Mouse (Mus musculus) embryonic facial prominence, embryonic 12.5 days (tissue): ENCODE measurements around the gene Llgl2. TPM values are rescaled to one million over a fixed set of nuclear protein-coding genes. Genes with fewer than 3 reads are reported as not detected.
A peak's percentile ranks its signal among the peaks of the same experiment; 100 is the strongest.

Experiments
- ATAC-seq: fragments of 200-750 bp; cut with Nextera tagmentation; 2 replicates; pipeline ENCODE4 v1.8.0; 2017; ENCODE audit not compliant: insufficient number of reproducible peaks, insufficient read depth, low FRiP score, low TSS enrichment
- H3K27ac ChIP-seq: fragments of 300-500 bp; sonication (generic); 2 replicates; pipeline ENCODE4 v1.5.1; 2016; ENCODE audit warnings: mild to moderate bottlenecking
- H3K27me3 ChIP-seq: fragments of 300-500 bp; sonication (generic); 2 replicates; pipeline ENCODE4 v1.6.1; 2016; ENCODE audit warnings: mild to moderate bottlenecking, moderate library complexity
- H3K36me3 ChIP-seq: fragments of 300-500 bp; sonication (generic); 2 replicates; pipeline ENCODE4 v1.6.1; 2016; ENCODE audit warnings: mild to moderate bottlenecking
- H3K4me1 ChIP-seq: fragments of 300-500 bp; sonication (generic); 2 replicates; pipeline ENCODE4 v1.6.1; 2016
- H3K4me2 ChIP-seq: fragments of 300-500 bp; sonication (generic); replicated peaks from 2 replicates; pipeline ENCODE4 v1.6.1; 2016; ENCODE audit warnings: mild to moderate bottlenecking, moderate library complexity
- H3K4me3 ChIP-seq: fragments of 300-500 bp; sonication (generic); 2 replicates; pipeline ENCODE4 v1.5.1; 2016; ENCODE audit warnings: mild to moderate bottlenecking
- H3K9ac ChIP-seq: fragments of 300-500 bp; sonication (generic); 2 replicates; pipeline ENCODE4 v1.6.1; 2016; ENCODE audit warnings: mild to moderate bottlenecking, moderate library complexity
- H3K9me3 ChIP-seq: fragments of 300-500 bp; sonication (generic); 2 replicates; pipeline ENCODE4 v1.6.1; 2016; ENCODE audit warnings: mild to moderate bottlenecking, moderate library complexity
- WGBS: fragments of 180-500 bp; shearing (Covaris S2); methylation state at CpG from one replicate; pipeline ENCODE4 v1.1.7; 2016; 5-methylcytosine and 5-hydroxymethylcytosine counted together
- polyA plus RNA-seq: library from polyadenylated mRNA; unstranded; fragments of >200 nt; fragmentation: Nextera tagmentation; extraction: Ambion mirVana; gene quantifications from 2 replicates; pipeline ENCODE4 v1.2.1, GENCODE M21; 2016

Llgl2 gene
- polyA plus RNA-seq, 1 experiment from 2014 or later = 8.8 TPM

DNA sequence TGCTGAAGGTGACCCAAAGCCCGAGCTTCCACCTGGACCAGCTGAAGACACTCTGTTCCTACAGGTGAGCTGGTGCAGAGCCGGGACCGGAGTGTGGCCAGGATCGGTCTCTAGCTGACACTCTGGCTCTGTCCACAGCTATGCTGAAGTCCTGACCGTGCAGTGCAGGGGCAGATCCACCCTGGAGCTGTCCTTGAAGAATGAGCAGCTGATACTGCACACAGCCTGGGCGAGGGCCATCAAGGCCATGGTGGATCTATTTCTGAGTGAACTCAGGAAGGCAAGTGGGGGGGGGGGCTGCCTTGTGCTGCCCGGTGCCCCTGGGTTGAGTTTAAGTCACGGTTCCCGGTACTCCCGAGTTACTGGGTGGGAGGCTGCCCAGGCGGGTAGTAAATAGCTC is 62.6 kb downstream of the Llgl2 start:
- no peak overlapping the region for H3K4me3 ChIP-seq
- no peak overlapping the region for H3K4me2 ChIP-seq
- no peak overlapping the region for H3K9ac ChIP-seq
- H3K27me3 ChIP-seq = peaks cover 22% of the 10 kb centered on the region
- H3K27ac ChIP-seq = no peak overlapping the region
- no peaks in the 10 kb centered on the region for H3K9me3 ChIP-seq
- 88% methylated on average over 11 of the region's 11 CpGs for WGBS
- no peaks in the 10 kb centered on the region for H3K36me3 ChIP-seq
- no peak for ATAC-seq
- H3K4me1 ChIP-seq = no peaks in the 10 kb centered on the region

DNA sequence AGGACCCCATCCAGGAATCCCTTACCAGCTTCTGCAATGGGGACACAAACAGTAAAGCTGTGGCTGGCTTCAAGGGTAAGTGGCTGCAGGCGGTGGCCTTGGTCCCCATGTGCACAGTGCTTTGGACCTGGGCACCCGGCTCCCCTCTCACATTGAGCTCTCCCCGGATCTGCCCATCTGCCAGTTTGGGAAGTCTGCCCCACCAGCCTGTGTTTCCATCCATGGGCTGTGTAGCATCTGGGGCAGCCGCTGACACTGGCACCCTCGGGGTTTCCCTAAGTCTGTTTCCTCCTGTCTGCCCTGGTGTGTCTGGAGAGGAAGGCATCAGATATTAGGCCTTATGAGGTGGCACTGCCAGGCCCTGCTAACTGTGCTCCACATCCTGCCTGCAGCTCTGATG is 64.2 kb downstream of the Llgl2 start:
- Histone ChIP-seq H3K4me3 (no peak overlapping the region), H3K36me3 (peaks cover 4% of the 10 kb centered on the region), H3K9ac (no peak overlapping the region; the same call in 1 of the 2 replicates), H3K4me1 (no peaks in the 10 kb centered on the region), H3K27ac (no peak overlapping the region), H3K4me2 (no peak overlapping the region), H3K9me3 (no peaks in the 10 kb centered on the region), H3K27me3 (peaks cover 15% of the 10 kb centered on the region)
- WGBS = 89% methylated on average over 5 of the region's 5 CpGs
- no peak for ATAC-seq

DNA sequence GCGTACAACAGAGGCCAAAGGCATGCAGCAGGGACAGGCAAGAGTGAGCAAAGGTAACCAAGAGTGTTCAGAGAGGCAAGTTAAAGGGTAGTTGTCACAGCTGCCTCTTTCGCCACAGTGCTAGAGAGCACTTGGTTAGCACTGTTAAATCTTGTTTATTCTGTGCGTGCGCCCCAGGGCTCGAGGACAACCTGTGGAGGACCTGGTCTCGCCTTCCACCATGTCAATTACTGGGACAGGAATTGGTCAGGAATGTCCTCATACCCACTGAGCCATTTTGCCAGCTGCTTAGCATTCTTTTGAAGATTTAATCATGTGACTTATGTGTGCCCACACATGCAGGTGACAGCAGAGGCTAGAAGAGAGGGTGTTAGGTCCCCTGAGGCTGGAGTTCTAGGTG is 65.3 kb downstream of the Llgl2 start:
- no peaks in the 10 kb centered on the region for H3K4me1 ChIP-seq
- H3K9ac ChIP-seq = no peak overlapping the region
- H3K36me3 ChIP-seq = peaks cover 14% of the 10 kb centered on the region
- H3K27ac ChIP-seq = no peak overlapping the region
- H3K4me3 ChIP-seq = no peak overlapping the region
- H3K4me2 ChIP-seq = no peak overlapping the region
- ATAC-seq = no peak
- no peaks in the 10 kb centered on the region for H3K9me3 ChIP-seq
- WGBS = 82% methylated on average over 6 of the region's 6 CpGs
- H3K27me3 ChIP-seq = peaks cover 3% of the 10 kb centered on the region; the same call in 1 of the 2 replicates

DNA sequence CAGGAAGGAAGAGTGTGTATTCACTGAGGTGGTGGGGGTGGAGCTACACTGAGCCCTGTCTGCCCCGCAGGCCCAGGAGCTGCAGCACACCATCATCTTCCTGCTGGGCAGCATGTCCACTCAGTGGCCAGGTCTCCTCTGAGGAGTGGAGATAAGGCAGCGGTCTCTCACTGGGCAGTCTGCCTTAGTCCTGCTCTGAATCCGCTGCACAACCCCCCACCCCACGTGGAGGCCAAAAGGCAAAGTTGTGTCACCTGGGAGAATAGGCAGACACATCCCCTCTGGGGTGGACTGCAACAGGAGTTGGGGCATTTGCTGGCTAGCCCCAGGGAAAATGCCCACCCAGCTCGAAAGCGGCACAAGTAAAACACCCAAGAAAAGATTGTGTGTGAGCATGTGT is 68.4 kb downstream of the Llgl2 start:
- 60% methylated on average over 6 of the region's 6 CpGs for WGBS
- Histone ChIP-seq H3K27ac (no peak overlapping the region), H3K9ac (no peak overlapping the region), H3K4me1 (no peaks in the 10 kb centered on the region), H3K36me3 (peaks cover 37% of the 10 kb centered on the region), H3K4me3 (no peak overlapping the region), H3K9me3 (no peaks in the 10 kb centered on the region), H3K27me3 (no peaks in the 10 kb centered on the region), H3K4me2 (no peak overlapping the region)
- no peak for ATAC-seq

DNA sequence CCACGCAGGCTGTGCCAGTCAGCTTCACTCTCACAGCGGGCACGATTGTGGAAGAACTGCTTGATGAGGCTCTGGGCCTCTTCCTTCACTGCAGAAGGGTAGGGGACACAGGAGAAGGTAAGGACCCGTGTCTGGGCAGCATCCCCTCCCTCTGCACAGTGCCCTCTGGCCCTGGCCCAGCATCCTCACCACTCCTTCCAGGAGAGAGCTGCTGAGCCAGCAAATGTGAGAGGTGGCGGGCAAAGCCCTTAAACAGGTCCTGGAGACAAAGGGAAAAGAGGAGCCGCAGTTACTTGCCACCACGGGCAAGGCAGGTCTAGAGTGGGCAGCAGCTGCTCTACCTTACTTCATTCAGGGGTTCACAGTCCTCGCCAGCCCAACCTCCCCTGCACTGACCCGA is 69.2 kb downstream of the Llgl2 start:
- ATAC-seq = no peak
- H3K4me3 ChIP-seq = no peak overlapping the region
- H3K4me2 ChIP-seq = no peak overlapping the region
- H3K9ac ChIP-seq = no peak overlapping the region
- peaks cover 37% of the 10 kb centered on the region for H3K36me3 ChIP-seq
- H3K4me1 ChIP-seq = no peaks in the 10 kb centered on the region
- H3K27me3 ChIP-seq = no peaks in the 10 kb centered on the region
- no peak overlapping the region for H3K27ac ChIP-seq
- 78% methylated on average over 9 of the region's 9 CpGs for WGBS
- H3K9me3 ChIP-seq = no peaks in the 10 kb centered on the region

DNA sequence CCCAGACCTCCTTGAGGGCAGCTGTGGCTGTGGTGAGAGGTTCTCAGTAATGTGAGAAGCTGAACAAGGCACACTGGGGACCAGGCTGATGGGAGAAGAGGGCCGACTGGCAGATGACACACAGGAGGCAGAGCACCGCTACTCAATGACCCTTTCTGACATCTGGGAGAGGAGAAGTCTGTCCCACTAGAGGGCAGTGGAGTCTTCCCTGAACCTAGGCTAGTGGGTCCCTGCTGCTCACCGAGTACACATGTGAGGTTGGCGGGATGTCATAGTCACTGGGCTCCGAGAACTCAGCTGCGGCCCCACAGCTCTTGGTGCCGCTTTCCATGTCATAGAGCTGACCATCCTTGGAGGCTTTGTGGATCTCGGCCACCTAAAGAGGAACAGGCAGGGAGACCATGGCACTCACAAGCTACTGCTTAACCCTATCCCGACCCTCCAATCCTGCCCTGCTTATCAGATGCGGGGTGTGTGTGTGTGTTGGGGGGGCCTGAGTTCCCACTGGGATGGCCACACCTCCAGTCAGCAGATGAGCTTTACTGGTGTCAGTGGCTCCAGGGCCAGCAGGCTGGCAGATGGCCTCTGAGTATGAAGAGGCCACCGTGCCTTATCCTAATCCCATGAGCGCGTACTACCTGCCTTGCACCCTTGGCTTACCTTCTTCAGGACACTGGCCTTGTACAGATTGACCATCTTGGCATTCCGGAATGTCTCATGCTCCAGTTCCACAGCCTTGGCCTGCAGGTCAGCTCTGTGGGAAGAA is 71.1 kb downstream of the Llgl2 start:
- no peak overlapping the region for H3K9ac ChIP-seq
- no peak overlapping the region for H3K4me2 ChIP-seq
- 73% methylated on average over 14 of the region's 14 CpGs for WGBS
- ATAC-seq = no peak
- H3K36me3 ChIP-seq = peaks cover 37% of the 10 kb centered on the region
- H3K27ac ChIP-seq = no peak overlapping the region
- no peaks in the 10 kb centered on the region for H3K9me3 ChIP-seq
- peaks cover 5% of the 10 kb centered on the region; the same call in 1 of the 2 replicates for H3K4me1 ChIP-seq
- no peak overlapping the region for H3K4me3 ChIP-seq
- H3K27me3 ChIP-seq = no peaks in the 10 kb centered on the region

DNA sequence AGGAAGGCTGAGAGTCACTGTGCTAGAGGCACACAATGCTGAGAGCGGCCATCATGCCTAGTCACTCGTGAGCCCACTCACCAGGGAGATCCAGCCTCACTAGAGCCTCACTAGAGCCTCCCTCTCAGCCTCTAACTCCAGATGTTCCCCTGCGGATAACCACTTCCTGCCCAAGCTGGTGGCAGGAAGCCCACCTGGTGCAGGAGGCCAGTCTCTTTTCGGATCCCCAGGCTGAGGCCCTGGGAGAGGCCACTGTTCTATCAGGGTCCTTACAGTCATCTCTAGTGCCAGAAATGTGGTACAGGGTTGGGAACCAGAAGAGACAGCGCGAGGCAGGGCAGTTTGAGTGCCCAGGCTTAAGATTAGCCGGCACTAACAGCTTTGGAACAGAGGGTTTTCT is 74.6 kb downstream of the Llgl2 start:
- no peak overlapping the region for H3K9ac ChIP-seq
- no peak overlapping the region for H3K27ac ChIP-seq
- no peaks in the 10 kb centered on the region for H3K9me3 ChIP-seq
- no peaks in the 10 kb centered on the region for H3K27me3 ChIP-seq
- WGBS = 80% methylated on average over 7 of the region's 7 CpGs
- H3K4me3 ChIP-seq = no peak overlapping the region
- peaks cover 19% of the 10 kb centered on the region for H3K4me1 ChIP-seq
- H3K4me2 ChIP-seq = no peak overlapping the region
- H3K36me3 ChIP-seq = peaks cover 30% of the 10 kb centered on the region
- ATAC-seq = no peak

DNA sequence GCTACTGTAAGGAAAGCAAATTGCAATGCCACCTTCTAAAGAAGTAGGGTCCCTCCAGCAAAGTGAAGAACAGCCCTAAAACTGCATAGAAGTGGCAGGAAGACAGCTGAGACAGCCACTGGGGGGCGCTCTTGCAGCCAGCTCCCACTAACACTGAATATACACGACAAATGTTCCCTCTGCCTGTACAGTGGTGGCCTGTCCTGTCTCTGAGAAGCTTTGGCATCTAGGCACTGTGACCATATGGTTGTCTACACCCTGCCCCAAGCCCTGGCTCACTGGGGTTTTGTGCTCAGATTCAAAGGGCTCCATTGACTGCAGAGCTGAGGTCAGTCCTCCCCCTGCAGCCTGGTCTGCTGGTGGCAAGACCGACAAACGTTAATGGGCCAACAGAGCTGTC is 75.0 kb downstream of the Llgl2 start:
- Histone ChIP-seq H3K27ac (no peak overlapping the region), H3K36me3 (peaks cover 26% of the 10 kb centered on the region), H3K27me3 (no peaks in the 10 kb centered on the region), H3K9me3 (no peaks in the 10 kb centered on the region), H3K4me2 (no peak overlapping the region), H3K4me3 (no peak overlapping the region), H3K9ac (no peak overlapping the region), H3K4me1 (peaks cover 23% of the 10 kb centered on the region)
- ATAC-seq = no peak
- WGBS = 11% methylated on average over 4 of the region's 4 CpGs

DNA sequence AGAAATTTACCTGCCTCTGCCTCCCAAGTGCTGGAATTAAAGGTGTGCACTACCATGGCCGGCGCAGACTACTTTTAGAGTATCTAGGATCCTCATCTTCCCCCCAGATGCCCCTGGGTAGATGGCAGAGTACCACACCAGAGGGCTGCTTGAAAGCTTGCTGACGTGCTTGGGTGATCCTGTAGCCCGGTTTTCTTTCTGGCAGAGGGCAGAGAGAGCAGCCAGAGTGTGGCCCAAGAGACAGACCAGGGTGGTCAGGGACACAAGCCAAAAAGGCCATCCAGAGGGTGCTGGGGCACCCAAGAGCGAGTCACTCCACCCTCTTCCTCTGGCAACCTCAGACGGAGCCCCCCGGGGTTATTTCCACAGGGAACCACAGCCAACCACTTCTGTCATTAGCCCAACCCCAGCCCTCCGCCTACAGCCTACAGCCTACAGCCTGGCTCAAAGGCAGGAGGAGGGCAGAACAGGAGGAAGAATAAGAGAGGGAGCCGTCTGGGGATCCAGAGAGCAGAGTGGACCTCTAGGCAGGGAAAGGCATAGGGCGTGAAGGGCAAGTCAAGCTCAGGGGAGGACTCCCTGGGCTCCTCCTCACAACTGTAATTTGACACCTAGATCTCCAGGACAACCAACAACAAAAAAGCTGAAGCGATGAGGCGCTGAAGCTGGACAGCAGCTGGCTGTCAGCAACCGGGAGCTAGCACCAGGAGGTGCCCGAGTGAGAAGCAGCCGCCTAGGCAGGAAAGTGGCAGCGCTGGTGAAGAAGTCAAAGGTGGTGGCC is 75.8 kb downstream of the Llgl2 start, which contains the start of gene Smim5:
TSS of gene Smim5 (plus strand) at position 481 of the 781 bp plus-strand sequence.
- Histone ChIP-seq H3K9ac (0 out of 2 replicates have a peak within 1 kb of the TSS, but pooled peaks have one; percentile 0), H3K4me2 (0 out of 2 replicates have a peak within 1 kb of the TSS, but pooled peaks have one; percentile 10), H3K36me3 (peaks cover 18% of the 10 kb centered on the region), H3K27ac (peak within 1 kb of the TSS; percentile 51; the same call in 1 of the 2 replicates), H3K4me3 (no peak within 1 kb of the TSS), H3K4me1 (peaks cover 23% of the 10 kb centered on the region), H3K27me3 (no peaks in the 10 kb centered on the region), H3K9me3 (no peaks in the 10 kb centered on the region)
- 31% methylated on average over 16 of the region's 16 CpGs for WGBS
- ATAC-seq = no peak

DNA sequence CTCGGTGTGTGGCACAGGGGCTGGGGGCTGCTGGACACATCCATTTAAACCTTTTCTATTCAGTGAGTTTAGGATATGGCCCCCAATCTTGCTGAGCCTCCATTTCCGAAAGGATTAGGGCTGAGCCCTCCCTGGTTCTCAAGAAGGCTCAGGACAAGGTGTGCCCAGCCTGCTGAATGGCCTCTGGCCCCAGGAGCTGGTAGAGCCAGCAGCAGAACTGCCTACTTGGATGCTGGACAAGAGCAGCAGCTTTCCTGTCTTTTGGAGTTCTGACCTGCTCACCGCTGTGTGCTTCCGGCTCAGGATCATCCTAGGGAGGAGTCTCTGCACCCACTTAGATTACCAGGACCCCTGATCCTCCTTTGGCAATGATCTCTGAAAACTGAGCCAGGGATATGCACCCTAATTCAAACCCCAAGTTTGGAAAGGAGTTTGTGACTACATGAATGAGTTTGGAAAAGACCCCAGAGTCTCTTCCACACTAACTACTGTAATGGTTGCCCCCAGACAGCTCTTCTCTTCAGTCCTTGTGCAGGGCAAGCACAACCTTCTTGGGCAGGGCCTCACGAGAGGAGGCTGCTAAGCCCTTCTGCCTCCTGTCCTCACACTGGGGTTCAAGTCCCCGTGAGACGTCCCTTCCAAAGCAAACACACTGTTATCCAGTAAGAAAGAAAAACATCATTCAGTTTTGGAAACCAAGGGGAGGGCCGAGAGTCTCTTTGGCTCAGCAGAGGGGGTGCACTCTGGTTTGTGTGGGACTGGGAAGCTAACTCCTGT is 76.9 kb downstream of the Llgl2 start:
- Histone ChIP-seq H3K9me3 (no peaks in the 10 kb centered on the region), H3K36me3 (peaks cover 12% of the 10 kb centered on the region; the same call in 1 of the 2 replicates), H3K9ac (0 out of 2 replicates have a peak overlapping the region, but pooled peaks have one; percentile 0), H3K4me3 (no peak overlapping the region), H3K27me3 (no peaks in the 10 kb centered on the region), H3K4me1 (peaks cover 29% of the 10 kb centered on the region), H3K4me2 (0 out of 2 replicates have a peak overlapping the region, but pooled peaks have one; percentile 10), H3K27ac (no peak overlapping the region)
- 69% methylated on average over 8 of the region's 8 CpGs for WGBS
- ATAC-seq = no peak

DNA sequence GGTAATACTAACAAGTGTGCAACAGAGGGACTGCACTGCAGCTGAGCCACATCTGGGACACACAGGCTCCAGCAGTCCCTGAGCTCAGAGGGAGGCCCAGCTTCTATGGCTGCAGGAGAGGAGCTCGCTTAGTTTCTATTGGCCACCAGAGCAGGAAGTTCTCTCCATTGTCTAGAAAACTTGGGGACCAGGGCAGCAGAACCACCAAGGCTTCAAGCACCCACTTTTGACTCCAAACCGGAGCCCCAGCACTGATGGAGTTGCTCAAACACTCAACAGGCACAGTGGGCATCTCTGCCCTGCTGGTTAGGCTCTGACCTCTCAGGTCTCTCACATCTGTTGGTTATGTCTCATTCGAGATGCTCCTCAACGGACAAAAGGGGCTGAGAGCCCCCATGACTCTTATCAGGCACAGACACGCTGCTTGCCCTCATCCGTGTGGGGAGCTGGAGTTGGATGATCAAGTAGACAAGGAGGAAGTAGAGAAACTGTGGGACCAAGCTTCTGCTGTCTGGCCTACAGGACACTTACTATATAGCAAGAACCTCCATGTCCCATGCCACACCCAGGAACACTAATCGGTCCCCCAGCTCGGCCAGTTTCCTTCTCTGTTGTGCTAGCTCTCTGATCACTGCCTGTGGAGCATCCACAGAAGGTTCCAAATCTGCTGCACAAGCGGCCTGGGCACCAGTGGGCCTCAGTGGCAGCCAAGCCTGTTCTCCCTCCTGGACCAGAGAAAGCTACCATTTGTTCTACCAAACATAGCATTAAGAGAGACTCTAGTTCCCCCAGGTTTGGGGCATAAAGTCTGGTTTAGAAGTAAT is 77.7 kb downstream of the Llgl2 start:
- no peaks in the 10 kb centered on the region for H3K9me3 ChIP-seq
- no peak overlapping the region for H3K27ac ChIP-seq
- 0 out of 2 replicates have a peak, but pooled peaks cover 7% of the 10 kb centered on the region for H3K36me3 ChIP-seq
- no peaks in the 10 kb centered on the region for H3K27me3 ChIP-seq
- no peak for ATAC-seq
- peaks cover 34% of the 10 kb centered on the region for H3K4me1 ChIP-seq
- WGBS = 87% methylated on average over 9 of the region's 9 CpGs
- H3K4me3 ChIP-seq = no peak overlapping the region
- H3K9ac ChIP-seq = no peak overlapping the region
- H3K4me2 ChIP-seq = no peak overlapping the region
